Mouse (Mus musculus): ENCODE results near the gene Fndc3b. TPM values are rescaled to one million over a fixed set of nuclear protein-coding genes. Genes with fewer than 3 reads are reported as not detected.

Gene Fndc3b
- total RNA-seq (2012; rRNA removed) (0.04 TPM in 1 of 2 replicates, not detected in the other), total RNA-seq (2014; rRNA removed) (0.05 TPM in 1 of 2 replicates, not detected in the other), polyA plus RNA-seq (2012; ENCODE audit: insufficient read length, low read depth) (0.03 and 0.08 TPM in 2 replicates)

- no peak for TF ChIP-seq JUND (conservative IDR thresholded peaks at IDR 0.05; ENCODE audit: low read depth, low read length)
- TF ChIP-seq SIN3A (IDR thresholded peaks at IDR 0.05; ENCODE audit: low read length): no peak
- no peak for TF ChIP-seq POLR2AphosphoS2 (IDR thresholded peaks at IDR 0.05; ENCODE audit: low read depth, low read length)
- TF ChIP-seq ZMIZ1 (IDR thresholded peaks at IDR 0.05; ENCODE audit: low read depth, low read length): no peak
- TF ChIP-seq RAD21 (IDR thresholded peaks at IDR 0.05; ENCODE audit: low read depth, low read length): no peak
- no peak for TF ChIP-seq JUN (IDR thresholded peaks at IDR 0.05; ENCODE audit: insufficient read depth, low read depth, low read length)
- no peak for TF ChIP-seq TCF12 (IDR thresholded peaks at IDR 0.05; ENCODE audit: low read depth, low read length)
- no peak for TF ChIP-seq HCFC1 (IDR thresholded peaks at IDR 0.05; ENCODE audit: low read depth, low read length)
- no peak for TF ChIP-seq MEF2A (IDR thresholded peaks at IDR 0.05; ENCODE audit: borderline replicate concordance, low read depth, low read length)
- Histone ChIP-seq H3K4me1 (ENCODE audit: control insufficient read depth in 1 of 2, insufficient read depth in 2 of 2) (no peaks in the 10 kb centered on the region), H3K9me3 (replicated peaks; ENCODE audit: low read length) (peaks cover 12% of the 10 kb centered on the region), H3K4me2 (ENCODE audit: insufficient read depth, low read depth, poor library complexity, severe bottlenecking) (no peak within 1 kb of the TSS), H3K27ac (ENCODE audit: insufficient read depth, low read depth) (no peak within 1 kb of the TSS), H3K79me2 (replicated peaks; ENCODE audit: control insufficient read depth, extremely low read depth, insufficient read depth, poor library complexity, severe bottlenecking) (no peaks in the 10 kb centered on the region), H3K9ac (ENCODE audit: insufficient read depth, low read depth) (no peak within 1 kb of the TSS), H3K27me3 (replicated peaks) (no peaks in the 10 kb centered on the region), H3K36me3 (replicated peaks in 1 of 2; ENCODE audit: control insufficient read depth in 1 of 2, insufficient read depth in 1 of 2, low read length in 1 of 2) (no peaks in the 10 kb centered on the region), H3K4me3 (replicated peaks in 1 of 3; ENCODE audit: low read depth in 2 of 3, low read length in 2 of 3, poor library complexity in 1 of 3) (no peak within 1 kb of the TSS)
- in situ Hi-C loops (cut with MboI; ENCODE audit: low pct_ligation_motif_present, low pct_unique_long_range_greater_than_20kb, low sequenced_read_pairs) (no loop called here), dilution Hi-C loops (cut with MboI; ENCODE audit: extremely low pct_ligation_motif_present, extremely low pct_unique_long_range_greater_than_20kb, low sequenced_read_pairs) (no loop called here)
- DNase-seq (ENCODE audit: extremely low read depth): no peak
Observed at GRCm38 (mm10) chr3:27710648-27711428, at the start of gene Fndc3b. TSS of gene Fndc3b (minus strand) at chr3:27711307.

GRCm38 (mm10) chr3:27760278-27760677, 49.2 kb upstream of the Fndc3b start:
- in situ Hi-C loops (cut with MboI; ENCODE audit: low pct_ligation_motif_present, low pct_unique_long_range_greater_than_20kb, low sequenced_read_pairs): no loop called here
- H3K4me3 ChIP-seq (replicated peaks in 1 of 3; ENCODE audit: low read depth in 2 of 3, low read length in 2 of 3, poor library complexity in 1 of 3): no peak overlapping the region
- no peak for DNase-seq (ENCODE audit: extremely low read depth)
- no peak overlapping the region for H3K27ac ChIP-seq (ENCODE audit: insufficient read depth, low read depth)
- H3K4me1 ChIP-seq (ENCODE audit: control insufficient read depth in 1 of 2, insufficient read depth in 2 of 2): no peaks in the 10 kb centered on the region
- TF ChIP-seq MXI1 (IDR thresholded peaks at IDR 0.05; ENCODE audit: low read depth, low read length) (no peak), KAT2A (IDR thresholded peaks at IDR 0.05; ENCODE audit: insufficient replicate concordance, low read length) (no peak), NRF1 (IDR thresholded peaks at IDR 0.05; ENCODE audit: low read depth, low read length) (no peak), SMC3 (IDR thresholded peaks at IDR 0.05; ENCODE audit: low read depth, low read length) (no peak), TBP (conservative IDR thresholded peaks at IDR 0.05; ENCODE audit: low read depth, low read length) (no peak)
- H3K4me2 ChIP-seq (ENCODE audit: insufficient read depth, low read depth, poor library complexity, severe bottlenecking): no peak overlapping the region
- no peak overlapping the region for H3K9ac ChIP-seq (ENCODE audit: insufficient read depth, low read depth)
- H3K27me3 ChIP-seq (replicated peaks): no peaks in the 10 kb centered on the region
- no peaks in the 10 kb centered on the region for H3K79me2 ChIP-seq (replicated peaks; ENCODE audit: control insufficient read depth, extremely low read depth, insufficient read depth, poor library complexity, severe bottlenecking)
- dilution Hi-C loops (cut with MboI; ENCODE audit: extremely low pct_ligation_motif_present, extremely low pct_unique_long_range_greater_than_20kb, low sequenced_read_pairs): no loop called here
- peaks cover 40% of the 10 kb centered on the region for H3K9me3 ChIP-seq (replicated peaks; ENCODE audit: low read length)
- H3K36me3 ChIP-seq (replicated peaks in 1 of 2; ENCODE audit: control insufficient read depth in 1 of 2, insufficient read depth in 1 of 2, low read length in 1 of 2): no peaks in the 10 kb centered on the region
